In genomic region chr2:167471585-167471984, GRCm38 (mm10) we compare ENCODE assay signal across 17 mouse cellular contexts. TPM values are rescaled to one million over a fixed set of nuclear protein-coding genes. Genes with fewer than 3 reads are reported as not detected.
DNase-seq lines count a peak whose midpoint lies in the region; ATAC-seq and TF ChIP-seq lines count a peak whose summit lies in the region.
"Had no signal": no experiment of that assay in that cellular context is flagged by ENCODE, and none has a peak within 500 bp of the region (broad histone marks: within the 10 kb centered on the region; RNA-seq: fewer than 3 reads in every experiment).

No protein-coding gene starts in this region.

- H3K4me2 ChIP-seq in heart, postnatal 0 days (ENCODE audit: low read depth, low read length): no peak overlapping the region
- no peak overlapping the region for H3K4me2 ChIP-seq in heart, embryonic 12.5 days
- H3K4me2 ChIP-seq in intestine, postnatal 0 days (replicated peaks; ENCODE audit: low read depth): no peak overlapping the region
- no peak overlapping the region for H3K4me2 ChIP-seq in forebrain, embryonic 13.5 days
- H3K4me2 ChIP-seq: embryonic facial prominence, embryonic 15.5 days; liver, embryonic 15.5 days had no signal

- H3K4me1 ChIP-seq in heart, postnatal 0 days (ENCODE audit: control insufficient read depth, insufficient read depth): peaks cover 8% of the 10 kb centered on the region; the same call in 1 of the 2 replicates
- peaks cover 15% of the 10 kb centered on the region for H3K4me1 ChIP-seq in heart, embryonic 12.5 days (replicated peaks)
- peaks cover 1% of the 10 kb centered on the region; the same call in 1 of the 2 replicates for H3K4me1 ChIP-seq in intestine, postnatal 0 days (replicated peaks; ENCODE audit: control insufficient read depth, insufficient read depth, low read length)
- peaks cover 14% of the 10 kb centered on the region for H3K4me1 ChIP-seq in forebrain, embryonic 13.5 days

- peak; percentile 15; the same call in 1 of the 2 replicates for ATAC-seq in heart, postnatal 0 days (ENCODE audit: insufficient read depth, low read depth)
- no peak for ATAC-seq in heart, embryonic 12.5 days (ENCODE audit: insufficient number of reproducible peaks, low FRiP score)
- 0 out of 2 replicates have a peak, but pooled peaks have one; percentile 41 for ATAC-seq in intestine, postnatal 0 days
- no peak for ATAC-seq in forebrain, embryonic 13.5 days
- ATAC-seq: midbrain, embryonic 16.5 days had no signal

- peaks cover 67% of the 10 kb centered on the region for H3K36me3 ChIP-seq in heart, postnatal 0 days (replicated peaks; ENCODE audit: control insufficient read depth, insufficient read depth, low read length)
- peaks cover 79% of the 10 kb centered on the region for H3K36me3 ChIP-seq in heart, embryonic 12.5 days
- peaks cover 68% of the 10 kb centered on the region for H3K36me3 ChIP-seq in intestine, postnatal 0 days (ENCODE audit: control insufficient read depth, insufficient read depth)
- peaks cover 81% of the 10 kb centered on the region for H3K36me3 ChIP-seq in forebrain, embryonic 13.5 days (ENCODE audit: poor library complexity, severe bottlenecking)

- no peak for DNase-seq in heart, postnatal 0 days (ENCODE audit: low spot score)
- peak; percentile 96 for DNase-seq in cerebellum, adult 11 months
- DNase-seq in cerebellum, adult 9-10 months: peak; percentile 99
- no peak for DNase-seq in spleen, adult 18-20 months
- DNase-seq: adrenal gland, postnatal 25 days; embryo, embryonic 11 days; kidney, adult 11 months; kidney, postnatal 10 days; lung, postnatal 10 days had no signal

- TF ChIP-seq EP300 in heart, postnatal 0 days (IDR thresholded peaks at IDR 0.05; ENCODE audit: low read depth): no peak

- 68% methylated on average over 6 of the region's 6 CpGs for WGBS in heart, postnatal 0 days
- WGBS in heart, embryonic 12.5 days: 88% methylated on average over 6 of the region's 6 CpGs
- 65% methylated on average over 6 of the region's 6 CpGs for WGBS in intestine, postnatal 0 days
- WGBS in forebrain, embryonic 13.5 days: 84% methylated on average over 6 of the region's 6 CpGs

- TF ChIP-seq CTCF in heart, postnatal 0 days (IDR thresholded peaks at IDR 0.05; ENCODE audit: low read depth): no peak
- TF ChIP-seq CTCF in intestine, postnatal 0 days (IDR thresholded peaks at IDR 0.05; ENCODE audit: low read depth): no peak

- no peak overlapping the region for H3K9ac ChIP-seq in heart, postnatal 0 days (replicated peaks; ENCODE audit: low read depth, low read length)
- no peak overlapping the region for H3K9ac ChIP-seq in heart, embryonic 12.5 days
- H3K9ac ChIP-seq in intestine, postnatal 0 days (ENCODE audit: low read depth, low read length): no peak overlapping the region
- H3K9ac ChIP-seq in forebrain, embryonic 13.5 days: no peak overlapping the region
- H3K9ac ChIP-seq: embryonic facial prominence, embryonic 15.5 days; liver, embryonic 15.5 days had no signal

- H3K9me3 ChIP-seq in heart, postnatal 0 days (replicated peaks; ENCODE audit: control insufficient read depth, low read length): no peaks in the 10 kb centered on the region
- no peaks in the 10 kb centered on the region for H3K9me3 ChIP-seq in heart, embryonic 12.5 days (replicated peaks)
- no peaks in the 10 kb centered on the region for H3K9me3 ChIP-seq in intestine, postnatal 0 days (ENCODE audit: control insufficient read depth)
- no peaks in the 10 kb centered on the region for H3K9me3 ChIP-seq in forebrain, embryonic 13.5 days (replicated peaks)
- H3K9me3 ChIP-seq: embryonic facial prominence, embryonic 15.5 days; forebrain, embryonic 10.5 days; liver, embryonic 15.5 days had no signal

- H3K27ac ChIP-seq in heart, postnatal 0 days (ENCODE audit: low read depth): peak overlapping the region; percentile 33; the same call in 1 of the 2 replicates
- H3K27ac ChIP-seq in heart, embryonic 12.5 days (ENCODE audit: poor library complexity, severe bottlenecking): no peak overlapping the region
- no peak overlapping the region for H3K27ac ChIP-seq in intestine, postnatal 0 days (ENCODE audit: low read depth, low read length)
- no peak overlapping the region for H3K27ac ChIP-seq in forebrain, embryonic 13.5 days
- H3K27ac ChIP-seq: embryonic facial prominence, embryonic 15.5 days; forebrain, embryonic 10.5 days; layer of hippocampus, adult 2 months; liver, embryonic 15.5 days had no signal

- no peak overlapping the region for H3K4me3 ChIP-seq in heart, postnatal 0 days (ENCODE audit: low read depth, low read length)
- H3K4me3 ChIP-seq in heart, embryonic 12.5 days: no peak overlapping the region
- no peak overlapping the region for H3K4me3 ChIP-seq in intestine, postnatal 0 days (ENCODE audit: low read depth, low read length)
- no peak overlapping the region for H3K4me3 ChIP-seq in forebrain, embryonic 13.5 days
- H3K4me3 ChIP-seq: embryonic facial prominence, embryonic 15.5 days; forebrain, embryonic 10.5 days; layer of hippocampus, adult 2 months; liver, embryonic 15.5 days had no signal

- H3K27me3 ChIP-seq in heart, postnatal 0 days (ENCODE audit: control insufficient read depth, insufficient read depth, low read length): no peaks in the 10 kb centered on the region
- no peaks in the 10 kb centered on the region for H3K27me3 ChIP-seq in heart, embryonic 12.5 days (replicated peaks)
- H3K27me3 ChIP-seq in intestine, postnatal 0 days (replicated peaks; ENCODE audit: control insufficient read depth, insufficient read depth, low read length): no peaks in the 10 kb centered on the region
- no peaks in the 10 kb centered on the region for H3K27me3 ChIP-seq in forebrain, embryonic 13.5 days
- H3K27me3 ChIP-seq: embryonic facial prominence, embryonic 15.5 days; liver, embryonic 15.5 days had no signal

RNA-seq across cellular contexts. Expression of gene Rnf114, which starts 20.9 kb away (rescaled TPM):
- 90.0 and 102 TPM in 2 replicates for total RNA-seq in heart, postnatal 0 days (2014; rRNA removed; ENCODE audit: low replicate concordance)
- polyA plus RNA-seq in heart, postnatal 0 days (2015; fragmentation: Nextera tagmentation; extraction: Ambion mirVana): 63.6 and 73.9 TPM in 2 replicates
- 61.4 and 62.9 TPM in 2 replicates for polyA plus RNA-seq in heart, embryonic 12.5 days (2016; fragmentation: Nextera tagmentation; extraction: Ambion mirVana)
- polyA plus RNA-seq in intestine, postnatal 0 days (2015; fragmentation: Nextera tagmentation; extraction: Ambion mirVana): 62.2 and 64.8 TPM in 2 replicates
- polyA plus RNA-seq in forebrain, embryonic 13.5 days (2015; fragmentation: Nextera tagmentation; extraction: Ambion mirVana): 134 and 147 TPM in 2 replicates

RNA-seq across cellular contexts. Expression of gene Spata2, which starts 21.1 kb away (rescaled TPM):
- 17.2 and 17.6 TPM in 2 replicates for total RNA-seq in heart, postnatal 0 days (2014; rRNA removed; ENCODE audit: low replicate concordance)
- polyA plus RNA-seq in heart, postnatal 0 days (2015; fragmentation: Nextera tagmentation; extraction: Ambion mirVana): 9.1 and 12.2 TPM in 2 replicates
- 14.6 and 15.4 TPM in 2 replicates for polyA plus RNA-seq in heart, embryonic 12.5 days (2016; fragmentation: Nextera tagmentation; extraction: Ambion mirVana)
- polyA plus RNA-seq in intestine, postnatal 0 days (2015; fragmentation: Nextera tagmentation; extraction: Ambion mirVana): 11.5 and 13.5 TPM in 2 replicates
- 21.3 and 24.4 TPM in 2 replicates for polyA plus RNA-seq in forebrain, embryonic 13.5 days (2015; fragmentation: Nextera tagmentation; extraction: Ambion mirVana)

RNA-seq across cellular contexts. Expression of gene Slc9a8, which starts 50.1 kb away (rescaled TPM):
- 31.9 and 51.5 TPM in 2 replicates for total RNA-seq in heart, postnatal 0 days (2014; rRNA removed; ENCODE audit: low replicate concordance)
- 9.9 and 10.7 TPM in 2 replicates for polyA plus RNA-seq in heart, postnatal 0 days (2015; fragmentation: Nextera tagmentation; extraction: Ambion mirVana)
- polyA plus RNA-seq in heart, embryonic 12.5 days (2016; fragmentation: Nextera tagmentation; extraction: Ambion mirVana): 22.6 and 25.6 TPM in 2 replicates
- polyA plus RNA-seq in intestine, postnatal 0 days (2015; fragmentation: Nextera tagmentation; extraction: Ambion mirVana): 14.9 and 15.7 TPM in 2 replicates
- 19.5 and 21.1 TPM in 2 replicates for polyA plus RNA-seq in forebrain, embryonic 13.5 days (2015; fragmentation: Nextera tagmentation; extraction: Ambion mirVana)

Comparison
In these comparisons a context has a peak if more than half of its experiments do, and no peak if none do; other contexts are left out.
1. ATAC-seq: peak in heart, postnatal 0 days (single experiment) and intestine, postnatal 0 days (single experiment); none in heart, embryonic 12.5 days (single experiment) and forebrain, embryonic 13.5 days (single experiment).
2. DNase-seq: peak in cerebellum, adult 11 months (single experiment) and cerebellum, adult 9-10 months (single experiment); none in heart, postnatal 0 days (single experiment) and spleen, adult 18-20 months (0 of 2).